Mouse (Mus musculus) thymus, adult 2 months (tissue): ENCODE measurements around the gene Sval3.

ENCODE experiments used
- CTCF ChIP-seq: fragments of 200-500 bp; IDR thresholded peaks from 2 replicates; pipeline ENCODE4 v1.5.1; 2012; ENCODE audit warnings: mild to moderate bottlenecking, control low read depth, low read length, moderate library complexity, borderline replicate concordance; ENCODE audit not compliant: control insufficient read depth, poor library complexity, insufficient read depth; ENCODE audit errors: extremely low read depth
- POLR2A ChIP-seq: fragments of 200-500 bp; IDR thresholded peaks from 2 replicates; pipeline ENCODE4 v1.6.1; 2012; ENCODE audit warnings: mild to moderate bottlenecking, low read length, control low read depth, moderate library complexity; ENCODE audit not compliant: control insufficient read depth, poor library complexity, insufficient read depth; ENCODE audit errors: extremely low read depth

- TF ChIP-seq POLR2A (no peak), CTCF (no peak)
Measured at GRCm38 (mm10) chr6:41967840-41968239, at the start of gene Sval3.
